Mouse (Mus musculus) natural killer cell, adult 2 months (primary cell): ENCODE results near the gene Wdr46.
"Not testable (repeated sequence)": the region's sequence is repeated elsewhere in the genome, so short reads cannot be mapped to it uniquely, and the experiment has no call there.

Experiments
- DNase-seq, 2 experiments: peaks; one replicate each; pipeline ENCODE4 v3.0.0; 2022; ENCODE audit warnings: low spot score in 2 of 2

The Wdr46 gene

DNA sequence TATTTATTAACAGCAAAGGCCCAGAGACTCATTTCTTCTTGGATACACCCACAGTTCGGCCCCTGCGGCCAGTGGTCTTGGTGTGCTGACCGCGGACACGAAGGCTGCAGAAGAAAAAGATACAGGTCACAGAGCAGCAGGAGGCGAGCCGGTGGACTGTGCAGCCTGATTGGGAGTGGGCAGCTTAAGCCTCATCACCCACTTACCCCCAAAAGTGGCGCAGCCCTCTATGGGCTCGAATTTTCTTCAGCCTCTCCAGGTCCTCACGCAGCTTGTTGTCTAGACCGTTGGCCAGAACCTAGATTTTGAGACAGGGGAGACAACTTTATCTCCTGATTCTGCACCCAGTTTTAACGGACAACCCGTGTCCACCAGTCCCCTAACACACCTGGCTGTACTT is 11.6 kb downstream of the Wdr46 start:
- not testable (repeated sequence) for DNase-seq

DNA sequence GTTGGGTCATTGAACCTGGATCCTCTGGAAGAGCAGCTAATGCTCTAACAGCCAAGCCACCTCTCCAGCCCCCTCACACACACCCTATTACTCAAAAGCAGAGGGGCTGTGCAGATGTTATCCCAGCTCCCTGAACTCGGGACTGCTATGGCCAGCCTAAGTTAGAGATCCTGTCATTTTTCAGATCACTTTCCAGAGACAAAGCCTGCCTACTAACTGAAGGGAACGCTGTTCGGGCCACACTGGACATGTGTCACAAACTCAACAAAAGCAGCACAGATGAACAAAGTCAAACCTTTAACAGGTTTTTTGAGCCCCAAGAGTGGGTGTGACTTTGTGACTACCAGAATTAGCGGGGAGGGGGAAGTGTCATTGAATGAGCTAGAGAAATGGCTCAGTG is 12.4 kb downstream of the Wdr46 start:
- no peak for DNase-seq

DNA sequence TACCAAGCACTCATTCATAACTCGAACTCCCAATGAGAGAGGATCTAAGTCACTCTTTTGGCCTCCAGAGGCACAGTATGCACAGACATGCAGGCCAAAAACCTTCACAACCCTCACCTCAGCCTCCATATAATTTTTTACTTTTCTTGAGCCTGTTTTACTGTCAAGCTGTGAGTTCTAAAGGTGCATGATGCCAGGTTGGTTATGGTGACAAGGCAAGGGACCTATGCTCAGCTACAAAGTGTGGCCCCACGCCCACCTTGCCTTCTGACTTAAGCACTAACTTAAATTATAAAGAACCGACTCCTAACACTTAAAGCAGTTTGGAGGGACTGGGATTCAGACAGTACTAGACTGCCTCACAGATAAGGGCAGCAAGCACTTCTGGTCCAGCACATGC is 12.8 kb downstream of the Wdr46 start:
- DNase-seq, result no peak

DNA sequence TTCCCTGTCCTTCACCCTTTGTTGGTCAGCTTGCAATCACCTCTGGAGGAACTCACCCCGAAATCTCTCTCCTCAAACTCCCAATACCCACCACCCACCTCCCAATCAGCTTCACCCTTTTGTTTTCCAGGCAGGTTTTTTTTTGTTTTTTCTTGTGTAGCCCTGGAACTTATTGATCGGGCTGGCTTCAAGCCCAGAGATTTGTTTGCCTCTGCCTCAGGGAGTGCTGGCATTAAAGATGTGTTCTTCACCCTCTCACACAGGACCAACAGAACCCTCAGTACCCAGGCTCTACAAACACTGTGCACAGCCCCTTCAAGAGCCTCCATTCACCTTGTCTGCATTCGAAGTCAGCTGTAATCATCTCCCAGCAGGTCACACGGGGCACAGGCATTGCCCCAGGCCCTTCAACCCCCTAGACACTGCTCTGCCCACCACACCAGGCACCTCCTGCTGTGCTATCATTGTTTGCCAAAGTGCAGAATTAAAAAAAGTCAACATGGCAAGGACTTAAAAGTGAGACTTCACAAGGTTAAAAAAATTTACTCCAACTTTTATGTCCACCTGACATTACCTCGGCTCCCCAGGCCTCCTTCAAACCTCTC is 13.6 kb downstream of the Wdr46 start:
- DNase-seq, result no peak

DNA sequence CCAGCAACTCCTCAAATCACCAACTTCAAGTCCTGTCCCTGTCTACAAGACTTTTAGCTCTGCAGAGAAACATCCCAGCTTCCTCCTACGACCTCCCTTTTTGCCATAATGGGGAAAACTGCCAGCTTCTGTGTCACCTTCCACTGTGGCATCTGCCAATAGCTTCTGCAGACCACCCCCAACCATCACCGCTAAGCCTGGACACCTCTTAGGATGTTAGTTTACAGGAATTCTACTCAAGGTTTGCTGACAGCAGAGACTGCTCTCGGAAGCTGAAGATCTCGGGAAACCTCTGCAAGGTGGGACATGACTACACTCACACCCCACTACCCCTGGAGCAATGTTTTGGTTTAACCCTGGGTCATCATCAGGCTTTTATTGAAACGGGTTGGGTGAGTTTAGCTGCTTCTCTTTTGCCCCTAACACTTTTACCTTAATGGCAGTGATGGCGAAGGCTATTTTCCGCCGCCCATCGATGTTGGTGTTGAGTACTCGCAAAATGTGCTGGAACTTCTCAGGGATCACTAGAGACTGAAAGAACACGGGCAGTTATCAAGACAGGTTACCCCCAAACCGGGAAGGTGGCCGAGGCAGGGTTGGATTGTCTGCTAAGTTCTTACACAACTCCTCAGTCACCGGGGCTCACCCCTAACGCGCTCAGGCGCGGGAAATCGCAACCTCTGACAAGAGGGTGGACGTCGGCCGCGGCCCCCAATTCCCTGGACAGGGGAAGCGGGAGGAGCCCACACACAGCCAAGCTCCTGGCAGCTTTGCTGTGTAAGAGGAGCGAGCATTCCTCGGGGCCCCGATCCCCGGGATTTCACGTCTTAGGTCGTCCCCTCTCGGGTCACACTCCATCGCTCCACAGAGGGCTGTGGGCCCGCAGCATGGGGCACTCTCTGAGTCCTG is 14.4 kb downstream of the Wdr46 start:
- no peak for DNase-seq

- DNase-seq, result peak; percentile 96 to 97
Observed at GRCm38 (mm10) chr17:33955555-33956214, 15.2 kb downstream of the Wdr46 start, which contains the start of the genes Vps52 and Rps18. Gene Vps52 (plus strand): TSS chr17:33955812. Gene Rps18 (minus strand): TSS chr17:33956001.

- no peak for DNase-seq
Observed at GRCm38 (mm10) chr17:33956336-33956735, 15.9 kb downstream of the Wdr46 start.

- DNase-seq, result no peak
Observed at GRCm38 (mm10) chr17:33957493-33957892, 17.0 kb downstream of the Wdr46 start.

DNA sequence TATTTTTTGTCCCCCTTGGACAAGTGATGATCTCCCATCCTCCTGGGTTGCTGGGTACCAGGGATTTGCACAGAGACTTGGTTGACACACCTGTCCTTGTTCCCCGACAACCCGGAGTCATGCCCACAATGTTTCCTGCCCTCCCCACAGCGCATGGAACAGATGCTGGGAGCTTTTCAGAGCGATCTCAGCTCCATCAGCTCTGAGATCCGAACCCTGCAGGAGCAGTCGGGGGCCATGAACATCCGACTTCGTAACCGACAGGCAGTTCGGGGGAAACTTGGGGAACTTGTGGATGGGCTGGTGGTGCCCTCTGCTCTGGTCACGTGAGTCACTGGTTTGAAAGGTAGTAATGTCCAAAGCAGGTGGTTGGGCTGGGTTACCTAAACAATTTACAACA is 18.0 kb downstream of the Wdr46 start:
- DNase-seq, result no peak

DNA sequence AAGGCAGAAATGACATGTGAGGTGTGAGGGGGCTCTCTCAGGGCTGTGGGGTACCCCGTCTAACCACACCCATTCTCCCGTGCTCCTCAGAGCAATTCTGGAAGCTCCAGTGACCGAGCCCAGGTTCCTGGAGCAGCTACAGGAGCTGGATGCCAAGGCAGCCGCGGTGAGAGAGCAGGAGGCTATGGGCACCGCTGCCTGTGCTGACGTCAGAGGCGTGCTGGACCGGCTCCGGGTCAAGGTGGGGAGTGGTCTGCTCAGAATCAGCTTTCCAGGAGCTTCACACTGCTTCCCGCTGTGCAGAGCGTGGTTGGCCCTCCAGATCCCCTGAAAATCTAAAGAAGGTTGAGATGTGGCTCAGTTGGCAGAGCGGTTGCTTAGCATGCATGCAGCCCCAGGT is 18.7 kb downstream of the Wdr46 start:
- DNase-seq, result no peak

DNA sequence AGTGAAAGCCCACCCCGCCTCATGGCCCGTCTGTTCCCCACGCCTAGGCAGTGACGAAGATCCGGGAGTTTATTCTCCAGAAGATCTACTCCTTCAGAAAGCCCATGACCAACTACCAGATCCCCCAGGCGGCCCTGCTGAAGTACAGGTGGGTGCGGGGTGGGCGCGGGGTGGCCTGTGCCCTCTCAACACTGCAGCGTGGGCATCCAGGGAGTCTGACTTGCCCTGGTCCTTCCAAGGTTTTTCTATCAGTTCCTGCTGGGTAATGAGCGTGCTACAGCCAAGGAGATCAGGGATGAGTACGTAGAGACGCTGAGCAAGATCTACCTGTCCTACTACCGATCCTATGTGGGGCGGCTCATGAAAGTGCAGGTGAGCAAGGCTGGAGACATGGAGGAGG is 19.5 kb downstream of the Wdr46 start:
- DNase-seq, result no peak

DNA sequence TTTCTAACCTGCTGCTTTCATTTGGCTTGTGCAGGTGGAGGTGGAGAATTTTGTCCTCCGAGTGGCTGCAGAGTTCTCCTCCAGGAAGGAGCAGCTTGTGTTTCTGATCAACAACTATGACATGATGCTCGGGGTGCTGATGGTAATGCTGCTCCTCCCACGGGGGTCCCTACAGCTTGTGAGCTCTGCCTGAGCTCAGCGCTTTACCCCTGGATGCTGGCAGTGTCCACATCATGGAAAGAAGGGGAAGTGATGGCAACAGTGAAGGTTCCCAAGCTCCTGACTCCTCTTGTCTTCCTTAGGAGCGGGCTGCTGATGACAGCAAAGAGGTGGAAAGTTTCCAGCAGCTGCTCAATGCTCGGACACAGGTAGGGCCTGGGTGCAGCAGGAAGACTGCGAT is 22.4 kb downstream of the Wdr46 start:
- no peak for DNase-seq

GRCm38 (mm10) chr17:33965082-33965845 is 24.8 kb downstream of the Wdr46 start:
- no peak for DNase-seq

- no peak for DNase-seq
Observed at GRCm38 (mm10) chr17:33965846-33966550, 25.5 kb downstream of the Wdr46 start.

GRCm38 (mm10) chr17:33968489-33968888 is 28.0 kb downstream of the Wdr46 start:
- DNase-seq, result peak; percentile 77 to 80

DNA sequence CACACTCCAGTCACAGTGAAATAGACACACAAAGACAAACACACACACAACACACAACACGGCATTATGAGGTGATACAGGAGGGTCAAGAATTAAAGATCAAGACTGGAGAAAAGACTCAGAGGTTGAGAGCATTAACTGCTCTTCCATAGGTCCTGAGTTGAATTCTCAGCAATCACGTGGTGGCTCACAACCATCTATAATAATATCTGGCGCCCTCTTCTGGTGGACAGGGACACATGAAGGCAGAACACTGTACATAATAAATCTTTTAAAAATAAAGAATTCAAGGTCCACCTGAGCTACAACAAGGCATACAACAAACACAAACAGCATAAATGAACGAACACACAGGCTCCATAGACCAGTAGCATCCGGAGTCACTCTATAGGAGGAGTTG is 28.5 kb downstream of the Wdr46 start:
- DNase-seq, result peak; percentile 69 to 73

DNA sequence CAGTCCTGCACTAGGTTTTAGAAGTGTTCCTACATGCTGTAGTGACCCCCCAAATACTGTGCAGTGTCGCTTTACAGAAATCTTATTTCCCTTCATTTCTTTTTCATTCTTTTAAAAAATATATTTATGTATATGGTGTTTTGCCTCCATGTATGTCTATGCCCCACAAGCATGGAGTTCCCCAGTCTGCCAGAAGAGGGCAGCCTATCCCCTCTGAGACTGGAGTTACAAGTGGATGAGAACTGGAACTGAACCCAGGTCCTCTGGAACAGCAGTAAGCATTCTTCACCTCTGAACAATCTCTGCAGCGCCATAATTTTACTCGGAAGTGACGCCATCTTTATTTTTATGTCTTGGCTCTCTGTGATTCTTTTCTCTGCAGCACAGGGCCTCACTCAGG is 28.9 kb downstream of the Wdr46 start:
- no peak for DNase-seq

DNA sequence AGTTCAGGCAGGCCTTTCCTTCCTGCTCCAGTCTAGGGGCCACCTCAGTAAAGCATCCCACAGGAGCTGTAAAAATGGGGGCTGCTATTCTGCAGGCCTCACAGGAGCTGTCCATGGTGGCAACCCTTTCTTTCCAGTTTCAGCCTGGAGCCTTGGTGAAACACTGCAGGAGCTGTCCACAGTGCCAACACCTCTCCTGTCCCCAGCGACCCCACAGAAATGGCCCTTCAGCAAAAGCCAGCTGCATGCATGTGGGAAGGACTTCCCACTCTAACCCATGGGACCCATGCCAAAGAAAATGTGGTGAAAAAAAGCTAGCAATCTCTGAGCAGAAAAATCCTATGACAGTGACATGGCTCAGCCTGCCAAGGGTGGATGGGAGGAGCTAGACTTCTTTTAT is 32.2 kb downstream of the Wdr46 start:
- DNase-seq, result no peak

DNA sequence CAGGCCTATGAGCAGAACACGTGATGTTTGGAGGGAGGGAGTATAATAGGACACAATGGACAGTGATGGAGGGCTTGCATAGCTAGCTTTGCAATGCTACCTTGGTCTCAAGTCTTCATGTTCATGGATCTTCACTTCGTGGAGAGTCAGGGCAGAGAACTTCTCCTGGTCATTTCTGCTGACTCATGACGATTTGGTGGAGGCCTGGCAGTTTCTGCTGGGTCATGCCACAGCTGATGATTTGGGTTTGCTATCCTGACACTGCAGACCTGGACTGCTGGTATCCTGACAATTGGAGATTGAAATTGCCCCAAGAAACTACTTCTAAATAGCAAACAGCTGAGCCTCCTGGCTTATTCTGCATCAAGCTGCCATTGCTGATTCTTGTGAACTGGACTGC is 33.1 kb downstream of the Wdr46 start:
- no peak for DNase-seq

- DNase-seq, result peak; percentile 58 to 66
Observed at GRCm38 (mm10) chr17:33977861-33978557, 37.5 kb downstream of the Wdr46 start.

DNA sequence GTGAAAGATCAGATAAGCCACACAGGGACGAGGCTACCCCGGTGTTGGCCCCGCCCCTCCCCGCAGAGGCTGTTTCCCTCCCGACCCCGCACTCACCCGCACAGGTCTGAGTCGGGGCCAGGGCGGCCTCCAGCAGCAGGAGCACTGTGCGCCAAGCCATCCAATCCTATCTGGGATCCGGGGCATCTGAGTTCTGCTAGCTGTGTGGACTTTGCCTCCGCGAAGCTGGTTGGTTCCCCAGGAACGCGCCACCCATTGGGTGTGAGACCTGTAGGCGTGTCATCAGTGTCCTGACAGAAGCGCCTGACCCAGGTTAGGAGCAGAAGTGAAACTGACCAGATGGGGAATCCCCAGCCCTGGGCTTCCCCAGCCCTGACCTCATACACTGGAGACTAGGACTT is 38.2 kb downstream of the Wdr46 start:
- peak; percentile 95 for DNase-seq
